Mouse (Mus musculus) heart, adult 8-10 months (tissue): ENCODE results near the gene Clca1. TPM values are rescaled to one million over a fixed set of nuclear protein-coding genes. Genes with fewer than 3 reads are reported as not detected.

Experiments
- total RNA-seq, 4 experiments: library from RNA; stranded (reverse); gene quantifications; 2 replicates each; pipeline ENCODE4 v1.2.4; 2022

Gene Clca1
- total RNA-seq, 4 experiments from 2014 or later: not detected

Other genes starting within 250 kb of the Clca1 start
- gene Clca3a2, start 213.3 kb downstream of the Clca1 start, total RNA-seq: under 1 TPM in 3 of 4 experiments, not detected in 1; 0.09 to 0.41 (median 0.20) TPM
- not detected for gene Clca3b, start 183.4 kb downstream of the Clca1 start, total RNA-seq
- gene Clca4b, start 100.2 kb downstream of the Clca1 start, total RNA-seq: not detected
- not detected for gene Clca4a, start 57.7 kb downstream of the Clca1 start, total RNA-seq
- under 1 TPM in 2 of 4 experiments, not detected in 2; 0.05 to 0.22 TPM for gene Clca2, start 66.7 kb upstream of the Clca1 start, total RNA-seq
- gene Odf2l, start 85.8 kb upstream of the Clca1 start, total RNA-seq: 10 to 100 TPM in 3 of 4 experiments, 1 to 10 TPM in 1; 5.7 to 14.7 (median 12.6) TPM